Mouse (Mus musculus): ENCODE data around the gene Gm42688.

Gene Gm42688

GRCm38 (mm10) chr6:83140044-83140443, 38.6 kb downstream of the Gm42688 start:
- no peak for DNase-seq (ENCODE audit: inconsistent ontology term)

GRCm38 (mm10) chr6:83141636-83142035, 40.2 kb downstream of the Gm42688 start:
- DNase-seq (ENCODE audit: inconsistent ontology term), result peak; percentile 61

- peak; percentile 54 for DNase-seq (ENCODE audit: inconsistent ontology term)
These were observed 40.9 kb downstream of the Gm42688 start for GRCm38 (mm10) chr6:83142211-83142731.

- DNase-seq (ENCODE audit: inconsistent ontology term), result no peak
These were observed 41.5 kb downstream of the Gm42688 start for GRCm38 (mm10) chr6:83142886-83143285.

- peak; percentile 70 for DNase-seq (ENCODE audit: inconsistent ontology term)
These were observed 43.8 kb downstream of the Gm42688 start for GRCm38 (mm10) chr6:83145209-83145608.

- DNase-seq (ENCODE audit: inconsistent ontology term), result no peak
These were observed 44.4 kb downstream of the Gm42688 start for GRCm38 (mm10) chr6:83145805-83146204.

GRCm38 (mm10) chr6:83147280-83147679, 45.9 kb downstream of the Gm42688 start:
- DNase-seq (ENCODE audit: inconsistent ontology term), result no peak

GRCm38 (mm10) chr6:83151721-83152120, 50.3 kb downstream of the Gm42688 start:
- no peak for DNase-seq (ENCODE audit: inconsistent ontology term)

- no peak for DNase-seq (ENCODE audit: inconsistent ontology term)
These were observed 51.6 kb downstream of the Gm42688 start for GRCm38 (mm10) chr6:83153038-83153437.

GRCm38 (mm10) chr6:83153485-83153884, 52.1 kb downstream of the Gm42688 start:
- DNase-seq (ENCODE audit: inconsistent ontology term), result no peak

- DNase-seq (ENCODE audit: inconsistent ontology term), result no peak
These were observed 54.3 kb downstream of the Gm42688 start for GRCm38 (mm10) chr6:83155552-83156238.

- DNase-seq (ENCODE audit: inconsistent ontology term), result peak; percentile 75
These were observed 54.9 kb downstream of the Gm42688 start, which contains the start of the genes Wdr54 and 1700003E16Rik for GRCm38 (mm10) chr6:83156259-83156684. Gene Wdr54 (minus strand): TSS chr6:83156397. Gene 1700003E16Rik (plus strand): TSS chr6:83156404.

GRCm38 (mm10) chr6:83159456-83159855, 58.0 kb downstream of the Gm42688 start:
- peak; percentile 35 for DNase-seq (ENCODE audit: inconsistent ontology term)

Data from Muller cell, postnatal 12 days (primary cell).